Mouse (Mus musculus): ENCODE data around the gene 1700018F24Rik. TPM values are rescaled to one million over a fixed set of nuclear protein-coding genes. Genes with fewer than 3 reads are reported as not detected.
A peak's percentile ranks its signal among the peaks of the same experiment; 100 is the strongest.

1700018F24Rik gene
- polyA plus RNA-seq, 1 experiment from 2014 or later, result not detected

- 86% methylated on average over 2 of the region's 2 CpGs for WGBS
- peak overlapping the region; percentile 79 for H3K4me3 ChIP-seq
- peak overlapping the region; percentile 91 for H3K9ac ChIP-seq
- peaks cover 4% of the 10 kb centered on the region for H3K36me3 ChIP-seq
- H3K4me2 ChIP-seq (replicated peaks), result peak overlapping the region; percentile 90
- H3K4me1 ChIP-seq, result peaks cover 13% of the 10 kb centered on the region
- no peaks in the 10 kb centered on the region for H3K27me3 ChIP-seq
- no peak overlapping the region for H3K27ac ChIP-seq
- no peaks in the 10 kb centered on the region for H3K9me3 ChIP-seq (replicated peaks)
- ATAC-seq (ENCODE audit: low FRiP score), result no peak
Observed at GRCm38 (mm10) chr5:145084822-145085221, 42.0 kb downstream of the 1700018F24Rik start.

GRCm38 (mm10) chr5:145088186-145088585 is 45.4 kb downstream of the 1700018F24Rik start:
- 96% methylated on average over 2 of the region's 2 CpGs for WGBS
- Histone ChIP-seq H3K4me2 (replicated peaks) (no peak overlapping the region), H3K9me3 (replicated peaks) (no peaks in the 10 kb centered on the region), H3K9ac (no peak overlapping the region), H3K27ac (no peak overlapping the region), H3K36me3 (peaks cover 24% of the 10 kb centered on the region), H3K27me3 (no peaks in the 10 kb centered on the region), H3K4me1 (peaks cover 13% of the 10 kb centered on the region), H3K4me3 (no peak overlapping the region)
- ATAC-seq (ENCODE audit: low FRiP score), result no peak

DNA sequence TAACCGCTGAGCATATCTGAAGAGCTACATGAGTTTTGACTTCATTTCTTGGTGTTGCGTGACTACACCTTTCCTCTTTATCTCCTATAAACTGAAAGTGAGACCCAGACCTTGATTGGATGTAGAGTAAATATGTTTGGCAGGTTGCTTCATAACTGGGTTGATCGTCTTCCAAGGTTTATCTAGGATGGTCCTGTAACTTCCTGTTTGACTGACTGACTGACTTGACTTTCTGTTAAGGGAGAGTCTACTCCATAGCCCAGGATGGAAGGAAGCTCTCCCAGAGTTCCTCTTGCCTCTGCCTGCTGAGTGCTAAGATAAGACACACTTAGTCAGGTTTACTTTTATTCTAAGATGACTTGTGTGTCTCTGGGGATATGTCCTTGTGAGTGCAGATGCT is 47.1 kb downstream of the 1700018F24Rik start:
- no peak for ATAC-seq (ENCODE audit: low FRiP score)
- WGBS, result 97% methylated on average over 3 of the region's 3 CpGs
- no peak overlapping the region for H3K9ac ChIP-seq
- H3K27ac ChIP-seq, result no peak overlapping the region
- no peaks in the 10 kb centered on the region for H3K9me3 ChIP-seq (replicated peaks)
- H3K4me2 ChIP-seq (replicated peaks), result no peak overlapping the region
- H3K4me1 ChIP-seq, result peaks cover 6% of the 10 kb centered on the region
- peaks cover 40% of the 10 kb centered on the region for H3K36me3 ChIP-seq
- H3K27me3 ChIP-seq, result no peaks in the 10 kb centered on the region
- H3K4me3 ChIP-seq, result no peak overlapping the region

Other genes with a start within 250 kb of the 1700018F24Rik start
- gene Smurf1, start 77.1 kb upstream of the 1700018F24Rik start, polyA plus RNA-seq (2016; fragmentation: Nextera tagmentation; extraction: Ambion mirVana), result 32.6 and 33.3 TPM in 2 replicates
- not detected in 2 replicates for gene Gm4871, start 10.2 kb upstream of the 1700018F24Rik start, polyA plus RNA-seq (2016; fragmentation: Nextera tagmentation; extraction: Ambion mirVana)
- 191 and 201 TPM in 2 replicates for gene Arpc1a, start 40.8 kb downstream of the 1700018F24Rik start, polyA plus RNA-seq (2016; fragmentation: Nextera tagmentation; extraction: Ambion mirVana)
- gene Kpna7, start 41.0 kb downstream of the 1700018F24Rik start, polyA plus RNA-seq (2016; fragmentation: Nextera tagmentation; extraction: Ambion mirVana), result not detected in 2 replicates
- 95.5 and 108 TPM in 2 replicates for gene Arpc1b, start 71.2 kb downstream of the 1700018F24Rik start, polyA plus RNA-seq (2016; fragmentation: Nextera tagmentation; extraction: Ambion mirVana)
- 111 and 144 TPM in 2 replicates for gene Pdap1, start 97.2 kb downstream of the 1700018F24Rik start, polyA plus RNA-seq (2016; fragmentation: Nextera tagmentation; extraction: Ambion mirVana)
- gene Bud31, start 97.4 kb downstream of the 1700018F24Rik start, polyA plus RNA-seq (2016; fragmentation: Nextera tagmentation; extraction: Ambion mirVana), result 210 and 215 TPM in 2 replicates
- gene Ptcd1, start 124.1 kb downstream of the 1700018F24Rik start, polyA plus RNA-seq (2016; fragmentation: Nextera tagmentation; extraction: Ambion mirVana), result 20.6 and 21.3 TPM in 2 replicates
- gene Cpsf4, start 124.2 kb downstream of the 1700018F24Rik start, polyA plus RNA-seq (2016; fragmentation: Nextera tagmentation; extraction: Ambion mirVana), result 58.1 and 58.4 TPM in 2 replicates
- 476 and 529 TPM in 2 replicates for gene Atp5j2, start 149.1 kb downstream of the 1700018F24Rik start, polyA plus RNA-seq (2016; fragmentation: Nextera tagmentation; extraction: Ambion mirVana)
- 10.5 and 11.3 TPM in 2 replicates for gene Zkscan14, start 158.9 kb downstream of the 1700018F24Rik start, polyA plus RNA-seq (2016; fragmentation: Nextera tagmentation; extraction: Ambion mirVana)
- 17.9 and 20.2 TPM in 2 replicates for gene Zkscan5, start 161.6 kb downstream of the 1700018F24Rik start, polyA plus RNA-seq (2016; fragmentation: Nextera tagmentation; extraction: Ambion mirVana)
- gene Zfp655, start 188.7 kb downstream of the 1700018F24Rik start, polyA plus RNA-seq (2016; fragmentation: Nextera tagmentation; extraction: Ambion mirVana), result 43.6 and 45.9 TPM in 2 replicates
- 0.38 and 0.79 TPM in 2 replicates for gene Zscan25, start 237.5 kb downstream of the 1700018F24Rik start, polyA plus RNA-seq (2016; fragmentation: Nextera tagmentation; extraction: Ambion mirVana)